Mouse (Mus musculus) heart, embryonic 15.5 days (tissue): Measurements from ENCODE around the gene Yars2. TPM values are rescaled to one million over a fixed set of nuclear protein-coding genes. Genes with fewer than 3 reads are reported as not detected.
"Not testable (repeated sequence)": the region's sequence is repeated elsewhere in the genome, so short reads cannot be mapped to it uniquely, and the experiment has no call there.

ENCODE experiments used
- ATAC-seq: fragments of 200-750 bp; cut with Nextera tagmentation; replicated peaks from 2 replicates; pipeline ENCODE4 v1.8.0; 2017; ENCODE audit warnings: low read depth, moderate TSS enrichment; ENCODE audit not compliant: insufficient number of reproducible peaks, insufficient read depth, low FRiP score
- H3K27ac ChIP-seq: fragments of 300-500 bp; sonication (generic); 2 replicates; pipeline ENCODE4 v1.5.1; 2015; ENCODE audit warnings: mild to moderate bottlenecking, inconsistent platforms
- H3K27me3 ChIP-seq: fragments of 300-500 bp; sonication (generic); 2 replicates; pipeline ENCODE4 v1.6.1; 2015; ENCODE audit warnings: inconsistent platforms
- H3K36me3 ChIP-seq: fragments of 300-500 bp; sonication (generic); 2 replicates; pipeline ENCODE4 v1.6.1; 2015; ENCODE audit warnings: mild to moderate bottlenecking, inconsistent platforms
- H3K4me1 ChIP-seq: fragments of 300-500 bp; sonication (generic); replicated peaks from 2 replicates; pipeline ENCODE4 v1.6.1; 2015; ENCODE audit warnings: inconsistent platforms
- H3K4me2 ChIP-seq: fragments of 300-500 bp; sonication (generic); 2 replicates; pipeline ENCODE4 v1.6.1; 2015; ENCODE audit warnings: inconsistent platforms, mild to moderate bottlenecking, moderate library complexity
- H3K4me3 ChIP-seq: fragments of 300-500 bp; sonication (generic); 2 replicates; pipeline ENCODE4 v1.5.1; 2015; ENCODE audit warnings: mild to moderate bottlenecking, inconsistent platforms
- H3K9ac ChIP-seq: fragments of 300-500 bp; sonication (generic); 2 replicates; pipeline ENCODE4 v1.6.1; 2015; ENCODE audit warnings: mild to moderate bottlenecking, inconsistent platforms
- H3K9me3 ChIP-seq: fragments of 300-500 bp; sonication (generic); replicated peaks from 2 replicates; pipeline ENCODE4 v1.6.1; 2016; ENCODE audit warnings: inconsistent platforms
- WGBS: fragments of 180-500 bp; shearing (Covaris S2); methylation state at CpG from one replicate; pipeline ENCODE4 v1.1.7; 2015; ENCODE audit warnings: mixed read lengths; 5-methylcytosine and 5-hydroxymethylcytosine counted together
- polyA plus RNA-seq: library from polyadenylated mRNA; unstranded; fragments of >200 nt; fragmentation: Nextera tagmentation; extraction: Ambion mirVana; gene quantifications from 2 replicates; pipeline ENCODE4 v1.2.1, GENCODE M21; 2015

Gene Yars2
- polyA plus RNA-seq, 1 experiment from 2014 or later = 41.1 TPM

GRCm38 (mm10) chr16:16303888-16304287 lies 1.1 kb downstream of the Yars2 start:
- Histone ChIP-seq H3K27ac (peak overlapping the region; percentile 96), H3K4me1 (peaks cover 17% of the 10 kb centered on the region), H3K4me2 (peak overlapping the region; percentile 92), H3K36me3 (peaks cover 24% of the 10 kb centered on the region), H3K27me3 (no peaks in the 10 kb centered on the region), H3K9me3 (no peaks in the 10 kb centered on the region), H3K4me3 (peak overlapping the region; percentile 98), H3K9ac (peak overlapping the region; percentile 91)
- ATAC-seq = no peak
- 21% methylated on average over 7 of the region's 7 CpGs for WGBS

- no peak for ATAC-seq
- no peak overlapping the region for H3K27ac ChIP-seq
- H3K4me3 ChIP-seq = no peak overlapping the region
- H3K9me3 ChIP-seq = no peaks in the 10 kb centered on the region
- H3K27me3 ChIP-seq = no peaks in the 10 kb centered on the region
- no peak overlapping the region for H3K9ac ChIP-seq
- H3K4me2 ChIP-seq = no peak overlapping the region
- no peaks in the 10 kb centered on the region for H3K4me1 ChIP-seq
- WGBS = 79% methylated on average over 5 of the region's 5 CpGs
- peaks cover 71% of the 10 kb centered on the region for H3K36me3 ChIP-seq
These were observed 8.6 kb downstream of the Yars2 start for GRCm38 (mm10) chr16:16311319-16311718.

- Histone ChIP-seq H3K36me3 (peaks cover 38% of the 10 kb centered on the region), H3K9ac (no peak overlapping the region), H3K27ac (no peak overlapping the region), H3K4me1 (no peaks in the 10 kb centered on the region), H3K27me3 (no peaks in the 10 kb centered on the region), H3K4me3 (no peak overlapping the region), H3K9me3 (no peaks in the 10 kb centered on the region), H3K4me2 (no peak overlapping the region)
- WGBS = 88% methylated on average over 5 of the region's 5 CpGs
- no peak for ATAC-seq
These were observed 23.1 kb downstream of the Yars2 start for GRCm38 (mm10) chr16:16325775-16326336.

GRCm38 (mm10) chr16:16346420-16346819 lies 43.7 kb downstream of the Yars2 start:
- Histone ChIP-seq H3K9me3 (no peaks in the 10 kb centered on the region), H3K27me3 (no peaks in the 10 kb centered on the region), H3K4me3 (no peak overlapping the region), H3K4me2 (no peak overlapping the region), H3K4me1 (peaks cover 5% of the 10 kb centered on the region; the same call in 1 of the 2 replicates), H3K36me3 (peaks cover 4% of the 10 kb centered on the region; the same call in 1 of the 2 replicates), H3K27ac (no peak overlapping the region), H3K9ac (no peak overlapping the region)
- ATAC-seq = no peak
- WGBS = 89% methylated on average over 5 of the region's 5 CpGs

- H3K36me3 ChIP-seq = no peaks in the 10 kb centered on the region
- peak overlapping the region; percentile 99 for H3K27ac ChIP-seq
- WGBS = 6% methylated on average over 6 of the region's 6 CpGs
- H3K27me3 ChIP-seq = no peaks in the 10 kb centered on the region
- peak overlapping the region; percentile 93 for H3K9ac ChIP-seq
- H3K4me3 ChIP-seq = peak overlapping the region; percentile 91
- H3K4me1 ChIP-seq = peaks cover 12% of the 10 kb centered on the region
- H3K9me3 ChIP-seq = no peaks in the 10 kb centered on the region
- peak overlapping the region; percentile 69 for H3K4me2 ChIP-seq
- no peak for ATAC-seq
These were observed 55.1 kb downstream of the Yars2 start for GRCm38 (mm10) chr16:16357908-16358307.

- ATAC-seq = peak; percentile 99
- no peaks in the 10 kb centered on the region for H3K9me3 ChIP-seq
- under 1% methylated on average over 55 of the region's 55 CpGs for WGBS
- H3K27me3 ChIP-seq = no peaks in the 10 kb centered on the region
- H3K4me2 ChIP-seq = peak within 1 kb of the TSS; percentile 69
- peak within 1 kb of the TSS; percentile 93 for H3K9ac ChIP-seq
- H3K27ac ChIP-seq = peak within 1 kb of the TSS; percentile 99
- H3K4me1 ChIP-seq = peaks cover 12% of the 10 kb centered on the region
- peak within 1 kb of the TSS; percentile 91 for H3K4me3 ChIP-seq
- H3K36me3 ChIP-seq = no peaks in the 10 kb centered on the region
These were observed 55.8 kb downstream of the Yars2 start, which contains the start of gene Dnm1l for GRCm38 (mm10) chr16:16358481-16359100. Dnm1l (minus strand) TSS chr16:16358959.

- peak overlapping the region; percentile 69 for H3K4me2 ChIP-seq
- H3K27ac ChIP-seq, H3K36me3 ChIP-seq, H3K9me3 ChIP-seq, H3K9ac ChIP-seq, ATAC-seq, H3K27me3 ChIP-seq: not testable (repeated sequence)
- 50% methylated on average over 9 of the region's 9 CpGs for WGBS
- H3K4me1 ChIP-seq = peaks cover 11% of the 10 kb centered on the region
- H3K4me3 ChIP-seq = peak overlapping the region; percentile 91
These were observed 56.3 kb downstream of the Yars2 start for GRCm38 (mm10) chr16:16359101-16359482.

Other genes with a start within 250 kb of the Yars2 start
- 107 and 114 TPM in 2 replicates for gene Pkp2, start 89.6 kb upstream of the Yars2 start, polyA plus RNA-seq
- gene Dnm1l, start 56.0 kb downstream of the Yars2 start, polyA plus RNA-seq = 57.7 and 65.3 TPM in 2 replicates